Mouse (Mus musculus): ENCODE measurements around the gene Utp18.
A peak's percentile ranks its signal among the peaks of the same experiment; 100 is the strongest.

Gene Utp18

DNA sequence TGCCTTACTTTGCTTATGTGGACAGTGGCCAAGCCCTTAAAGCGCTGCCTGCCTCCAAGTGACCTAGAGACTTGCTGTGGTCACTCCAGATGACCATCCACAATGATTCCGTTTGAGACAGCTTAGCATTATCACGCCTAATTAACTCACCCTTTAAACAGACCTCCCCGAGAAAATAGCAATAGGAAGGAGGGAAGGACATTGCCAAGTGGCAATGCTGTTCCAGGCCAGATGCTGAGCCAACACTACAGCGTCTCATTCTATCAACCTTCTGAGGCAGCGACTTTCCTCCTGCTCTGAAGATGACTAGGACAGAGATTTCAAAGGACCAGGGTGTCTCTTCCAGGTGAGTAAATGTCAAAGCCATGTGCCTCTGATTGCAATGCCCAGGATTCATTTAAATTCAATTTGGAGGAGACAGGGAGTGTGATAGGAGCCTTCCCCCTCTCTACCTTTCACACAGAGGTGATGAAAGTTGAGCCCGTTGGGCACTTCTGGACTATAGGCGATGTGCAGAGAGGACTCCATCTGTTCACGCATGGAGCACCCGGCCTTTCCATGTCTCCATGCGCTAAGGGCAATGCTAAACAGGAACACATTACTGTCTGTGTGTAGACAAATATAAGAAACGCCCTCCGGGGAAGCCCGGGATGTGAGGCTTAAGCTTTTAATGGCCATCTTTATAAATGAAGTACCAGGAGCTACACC lies 56.8 kb downstream of the Utp18 start:
- DNase-seq, result no peak

DNA sequence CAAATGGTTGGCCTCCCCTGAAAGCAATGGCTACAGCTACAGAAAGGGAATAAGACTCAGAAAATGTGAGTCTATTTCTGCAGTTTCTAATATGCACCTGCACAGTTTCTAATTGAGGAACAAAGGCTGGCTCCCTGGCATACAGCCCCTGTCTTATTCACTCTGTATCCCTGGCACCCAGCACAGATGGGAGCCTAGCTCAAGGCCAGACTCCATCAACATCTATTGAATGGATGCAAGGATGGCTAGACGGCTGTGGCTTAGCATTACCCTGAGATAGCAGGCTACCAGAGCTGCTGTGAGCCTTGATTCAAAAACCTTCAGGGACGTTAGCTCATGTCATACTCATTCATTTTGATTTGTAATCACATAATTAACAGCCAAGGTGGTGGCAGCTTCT lies 63.3 kb downstream of the Utp18 start:
- DNase-seq, result no peak

DNA sequence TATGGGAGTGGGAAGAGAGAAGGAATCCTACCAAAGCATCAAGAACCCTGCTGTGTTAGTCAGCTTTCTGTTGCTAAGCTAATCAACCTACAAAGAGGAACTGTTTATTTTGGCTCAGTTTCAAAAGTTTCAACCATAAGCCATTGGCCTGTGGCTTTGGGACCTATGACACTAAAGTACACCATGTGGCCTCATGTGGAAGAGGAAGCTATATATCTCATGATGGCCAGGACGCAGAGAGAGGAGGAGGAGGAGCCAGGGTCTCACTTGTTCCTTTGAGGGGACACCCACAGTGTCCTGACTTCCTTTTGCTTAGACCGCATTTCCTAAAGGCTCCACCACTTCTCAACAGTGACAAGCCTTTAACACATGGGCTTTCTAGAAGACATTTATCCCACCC lies 64.0 kb downstream of the Utp18 start:
- no peak for DNase-seq

DNA sequence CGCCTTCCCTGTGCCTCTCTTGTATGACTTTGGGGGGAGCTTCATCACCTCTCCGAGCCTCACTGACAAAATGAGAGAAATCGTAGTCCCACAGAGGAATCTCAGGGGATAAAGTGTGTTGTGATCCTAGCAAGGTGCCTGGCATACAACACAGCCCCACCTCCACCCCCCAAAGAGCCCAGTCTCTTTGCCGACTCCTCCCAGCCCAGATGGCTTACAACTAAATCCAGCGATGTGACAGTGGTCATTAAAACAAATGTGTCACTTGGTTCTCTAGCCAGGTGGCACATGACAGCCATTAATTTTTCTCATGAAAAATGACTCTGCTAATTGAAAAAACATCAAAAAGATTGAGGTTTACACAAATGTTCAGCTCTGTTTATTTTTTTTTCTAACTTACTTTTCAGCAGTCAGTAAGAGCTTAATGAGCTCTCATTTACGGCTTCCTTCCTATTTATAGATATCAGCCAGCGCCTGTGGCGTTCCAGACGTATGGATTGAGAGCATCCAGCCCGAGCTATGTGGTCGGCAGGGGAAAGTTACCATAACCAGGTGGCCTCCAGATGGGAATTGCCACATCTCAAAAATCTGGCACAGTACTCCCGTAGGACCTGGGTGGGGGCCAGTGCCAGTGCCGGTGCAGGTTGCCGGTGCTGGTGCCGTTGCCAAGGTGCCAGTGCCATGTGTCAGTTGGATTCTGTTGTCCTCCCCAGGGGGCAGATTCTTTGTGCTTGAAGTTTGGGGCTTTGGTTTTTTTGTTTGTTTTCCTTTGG lies 67.4 kb downstream of the Utp18 start:
- DNase-seq, result no peak

GRCm38 (mm10) chr11:93812955-93813354 lies 72.6 kb downstream of the Utp18 start:
- no peak for DNase-seq

DNA sequence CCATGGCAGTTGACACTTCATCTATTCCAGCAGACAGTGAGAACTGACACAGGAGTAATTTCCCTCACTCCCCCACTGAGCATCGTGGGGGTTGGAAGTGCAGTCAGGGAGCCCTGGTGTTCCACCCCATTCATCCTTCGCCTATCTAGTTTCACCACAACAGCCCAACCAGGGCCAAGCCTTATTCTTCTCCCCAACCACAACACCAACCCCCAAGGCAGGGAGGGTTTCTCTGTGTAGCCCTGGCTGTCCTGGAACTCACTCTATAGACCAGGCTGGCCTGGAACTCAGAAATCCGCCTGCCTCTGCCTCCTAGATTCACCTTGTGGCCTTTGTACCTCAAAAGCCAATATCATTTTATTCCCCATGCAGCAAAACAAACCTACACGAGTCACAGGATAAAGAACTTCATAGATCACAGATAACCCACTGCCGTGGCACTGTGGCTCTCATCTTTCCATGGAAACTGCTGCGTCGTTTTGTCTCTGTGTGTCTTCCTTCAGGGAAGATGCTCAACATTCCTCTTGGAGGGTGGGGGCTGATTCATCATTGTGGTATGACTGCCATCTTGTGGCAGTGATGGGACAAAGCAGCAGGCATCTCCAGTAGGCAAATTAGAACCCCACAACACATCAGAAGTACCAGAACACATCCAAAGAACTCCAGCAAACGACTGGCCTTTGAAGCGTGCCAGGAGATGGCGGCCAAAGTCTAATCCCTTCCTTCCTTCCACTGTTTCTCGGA lies 73.3 kb downstream of the Utp18 start:
- peak; percentile 55 for DNase-seq
